Mouse (Mus musculus) 3134 (cell line): ENCODE results near the gene Plac1.

Experiments used
- DNase-seq: peaks from one replicate; pipeline ENCODE4 v3.0.0-alpha.2; 2011; ENCODE audit warnings: low spot score; ENCODE audit not compliant: insufficient read length; ENCODE audit errors: extremely low read depth

Plac1 gene

DNA sequence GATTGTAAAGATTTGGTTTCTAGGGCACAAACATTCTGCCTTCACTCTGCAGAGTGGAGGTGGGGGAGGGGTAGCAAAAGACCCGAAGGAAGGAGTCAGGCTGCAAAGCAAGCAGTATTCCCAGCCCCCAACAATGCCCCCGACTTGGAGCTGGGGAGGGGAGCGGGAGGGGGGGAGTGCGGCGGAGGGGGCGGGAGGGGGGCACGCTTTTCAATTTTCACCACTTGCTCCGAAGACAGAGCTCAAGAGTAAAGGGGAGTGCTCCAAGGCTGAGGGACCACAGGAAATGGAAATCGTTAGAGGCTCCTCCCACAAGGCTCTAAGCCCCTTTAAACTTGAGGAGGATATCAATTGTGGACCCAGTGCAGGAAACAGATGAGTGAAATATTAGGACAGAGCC, 189.6 kb downstream of the Plac1 start:
- no peak for DNase-seq

DNA sequence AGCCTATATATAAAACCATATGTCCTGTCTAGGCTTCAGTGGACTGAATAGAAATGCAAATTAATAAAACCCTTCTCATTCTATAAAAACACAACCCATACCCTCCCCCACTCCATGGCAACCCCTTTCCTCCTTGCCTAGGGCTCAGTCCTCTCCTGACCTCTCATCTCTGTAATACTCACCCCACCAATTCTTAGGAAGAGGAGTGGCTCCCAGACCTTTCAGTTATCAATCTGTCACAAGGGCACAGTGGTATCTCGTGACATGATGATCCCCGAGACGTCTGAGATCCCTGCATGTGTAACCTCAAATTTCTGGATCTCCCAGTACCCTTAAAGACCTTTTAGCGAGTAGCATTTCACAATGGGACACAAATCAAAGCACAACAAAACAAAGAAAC, 190.7 kb downstream of the Plac1 start:
- DNase-seq = no peak

DNA sequence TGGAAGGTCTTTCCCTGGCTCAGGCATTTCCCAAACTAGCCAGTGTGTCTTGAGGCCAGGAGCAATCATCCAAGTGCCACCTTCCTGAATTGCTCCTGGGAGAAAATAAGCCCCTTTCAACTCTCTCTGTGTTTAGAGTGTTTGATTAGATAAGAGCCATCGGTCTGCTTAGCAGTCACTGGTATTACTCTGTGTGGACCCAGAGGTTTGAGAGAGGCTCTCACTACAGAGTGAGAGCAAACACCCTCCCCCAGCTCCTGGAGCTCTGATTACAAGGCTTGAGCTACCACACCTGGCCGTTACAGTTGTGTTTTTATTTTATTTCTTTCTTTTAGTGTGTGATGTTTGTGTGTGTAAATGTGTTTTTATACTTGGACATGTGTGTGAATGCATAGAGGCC, 193.0 kb downstream of the Plac1 start:
- DNase-seq = no peak

DNA sequence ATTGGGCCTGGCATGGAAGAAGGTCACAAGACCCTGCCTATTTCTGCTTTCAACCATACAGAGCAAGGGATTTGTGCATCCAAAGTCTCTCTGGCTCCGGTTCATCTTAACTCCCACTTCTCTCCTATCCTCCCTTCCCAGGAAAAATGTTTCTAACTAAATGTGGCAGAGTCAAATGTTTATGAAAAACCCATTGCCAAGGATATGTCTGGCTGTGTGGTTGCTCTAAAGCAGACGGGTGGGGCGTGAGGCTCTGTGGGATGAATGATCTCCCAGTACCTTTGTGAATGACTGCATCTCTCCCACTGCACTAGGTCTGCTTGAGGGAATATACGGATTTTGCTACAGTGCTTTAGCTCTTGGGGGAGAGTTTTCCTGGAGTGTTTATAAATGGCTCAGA, 193.9 kb downstream of the Plac1 start:
- DNase-seq = no peak

DNA sequence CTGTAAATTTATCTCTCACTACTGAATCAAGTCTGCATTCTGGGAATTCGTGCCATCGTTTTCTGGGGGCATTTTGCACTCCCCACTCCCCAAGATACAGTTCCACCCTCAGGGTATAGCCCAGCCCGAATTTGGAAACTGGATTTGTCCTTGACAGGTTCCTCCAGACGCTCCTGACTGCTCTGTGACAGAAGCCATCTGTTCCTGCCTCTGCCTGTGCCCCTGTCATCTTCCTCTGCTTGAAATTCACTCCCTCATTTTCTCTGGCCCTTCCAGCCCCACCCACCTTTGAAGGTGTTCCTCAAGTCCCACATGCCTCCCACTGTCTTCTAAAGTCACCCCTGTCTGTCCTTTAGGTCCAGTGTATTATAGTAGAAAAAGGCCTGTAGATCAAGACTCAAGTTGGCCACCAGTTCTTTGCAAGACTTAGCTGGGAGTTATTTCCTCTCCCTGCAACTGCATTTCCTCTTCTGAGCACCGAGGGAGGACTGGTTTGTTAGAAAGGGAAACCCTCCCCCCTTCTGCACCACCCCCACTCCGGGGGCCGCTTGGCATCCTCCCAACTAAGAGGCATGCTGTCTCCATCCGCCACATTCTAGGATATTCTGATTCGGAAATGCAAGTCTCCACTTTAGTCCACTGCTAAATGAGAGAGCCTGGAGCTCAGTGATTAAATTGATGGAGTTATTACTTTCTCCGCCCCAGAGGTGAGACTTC, 194.6 kb downstream of the Plac1 start:
- DNase-seq = no peak

DNA sequence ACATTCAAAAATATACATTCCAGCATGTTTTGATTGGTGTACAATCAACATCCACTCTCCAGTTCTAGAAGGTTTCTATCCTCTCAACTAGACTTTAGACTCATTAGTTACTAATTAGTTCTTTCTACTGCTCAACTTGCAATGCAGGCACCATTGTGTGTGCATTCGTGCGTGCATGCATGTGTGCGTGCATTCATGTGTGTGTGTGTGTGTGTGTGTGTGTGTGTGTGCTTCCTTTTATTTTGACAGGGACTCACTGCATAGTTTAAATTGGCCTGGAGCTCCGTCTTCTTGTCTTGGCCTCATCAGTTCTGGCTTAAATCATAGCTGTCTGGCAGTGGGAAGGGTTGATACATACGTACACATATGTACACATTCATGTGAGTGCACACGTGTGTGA, 198.9 kb downstream of the Plac1 start:
- no peak for DNase-seq

DNA sequence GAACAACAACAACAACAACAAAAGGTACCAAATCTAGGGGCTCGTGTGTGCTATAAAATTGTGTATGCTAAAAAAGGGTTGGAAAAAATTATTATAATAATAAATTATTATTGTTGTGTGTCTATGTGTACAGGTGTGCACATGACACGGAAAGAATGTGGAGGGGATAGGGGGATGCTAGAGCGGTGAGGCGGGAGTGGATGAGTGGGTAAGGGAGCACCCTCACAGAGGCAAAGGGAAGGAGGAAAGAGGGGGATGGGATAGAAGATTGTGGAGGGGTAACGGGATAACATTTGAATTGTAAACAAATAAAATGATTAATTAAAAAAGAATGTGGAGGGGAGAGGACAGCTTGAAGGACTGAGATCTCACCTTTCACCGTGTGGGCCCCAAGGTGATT, 199.8 kb downstream of the Plac1 start:
- DNase-seq = no peak

DNA sequence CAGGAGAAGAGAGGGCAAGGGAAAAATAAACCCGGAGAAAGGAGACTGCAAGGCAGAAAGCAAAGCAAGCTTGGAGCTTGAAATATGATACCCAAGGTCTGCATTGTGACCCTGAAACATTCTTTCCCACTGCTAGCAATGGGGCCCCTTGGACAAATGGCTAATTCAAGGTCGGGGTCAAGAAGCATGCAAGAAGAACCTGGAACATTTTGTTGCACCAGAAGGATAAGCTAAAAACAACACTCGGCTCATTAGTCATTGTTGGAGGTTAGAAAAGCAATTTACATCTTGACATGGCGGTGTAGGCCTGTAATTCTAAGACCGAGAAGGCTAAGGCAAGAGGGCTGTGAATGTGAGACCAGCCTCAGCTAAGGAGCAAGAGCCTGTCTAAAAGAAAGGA, 200.3 kb downstream of the Plac1 start:
- DNase-seq = no peak

DNA sequence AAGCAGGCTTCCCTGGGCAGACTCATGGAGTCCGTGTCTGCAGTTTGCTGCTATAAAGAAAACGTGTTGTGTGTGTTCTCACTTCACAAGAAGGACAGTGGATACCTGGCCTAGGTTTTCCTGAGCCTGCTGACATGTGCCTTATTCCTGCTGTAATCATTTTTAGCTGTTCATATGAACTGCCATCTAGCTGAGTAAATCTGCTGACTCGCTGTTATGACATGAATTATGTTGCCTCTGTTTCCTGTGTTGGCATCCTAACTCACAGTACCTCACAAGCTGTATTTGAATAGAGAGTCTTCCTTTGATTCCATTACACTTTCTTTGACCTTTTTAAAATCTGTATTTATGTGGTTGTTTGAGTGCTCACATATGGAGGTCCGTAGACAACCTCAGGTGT, 201.7 kb downstream of the Plac1 start:
- no peak for DNase-seq

DNA sequence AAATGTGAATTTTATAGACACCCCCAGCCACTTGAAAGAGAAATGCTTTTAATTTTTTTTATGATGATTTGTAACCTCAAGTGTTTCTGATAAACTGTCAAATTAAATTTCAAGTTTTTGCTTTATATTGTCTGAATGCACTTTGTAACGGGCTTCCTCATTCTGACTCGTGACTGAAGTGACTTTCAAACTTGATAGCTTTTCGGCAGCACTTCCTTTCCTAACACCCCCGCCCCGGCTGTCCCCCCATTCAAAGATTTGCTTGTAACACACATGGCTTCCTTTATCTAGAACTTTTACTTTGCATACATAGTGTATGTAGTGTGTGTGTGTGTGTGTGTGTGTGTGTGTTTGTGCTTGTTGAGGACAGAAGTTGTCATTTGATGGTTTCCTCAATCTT, 210.4 kb downstream of the Plac1 start:
- DNase-seq = no peak

DNA sequence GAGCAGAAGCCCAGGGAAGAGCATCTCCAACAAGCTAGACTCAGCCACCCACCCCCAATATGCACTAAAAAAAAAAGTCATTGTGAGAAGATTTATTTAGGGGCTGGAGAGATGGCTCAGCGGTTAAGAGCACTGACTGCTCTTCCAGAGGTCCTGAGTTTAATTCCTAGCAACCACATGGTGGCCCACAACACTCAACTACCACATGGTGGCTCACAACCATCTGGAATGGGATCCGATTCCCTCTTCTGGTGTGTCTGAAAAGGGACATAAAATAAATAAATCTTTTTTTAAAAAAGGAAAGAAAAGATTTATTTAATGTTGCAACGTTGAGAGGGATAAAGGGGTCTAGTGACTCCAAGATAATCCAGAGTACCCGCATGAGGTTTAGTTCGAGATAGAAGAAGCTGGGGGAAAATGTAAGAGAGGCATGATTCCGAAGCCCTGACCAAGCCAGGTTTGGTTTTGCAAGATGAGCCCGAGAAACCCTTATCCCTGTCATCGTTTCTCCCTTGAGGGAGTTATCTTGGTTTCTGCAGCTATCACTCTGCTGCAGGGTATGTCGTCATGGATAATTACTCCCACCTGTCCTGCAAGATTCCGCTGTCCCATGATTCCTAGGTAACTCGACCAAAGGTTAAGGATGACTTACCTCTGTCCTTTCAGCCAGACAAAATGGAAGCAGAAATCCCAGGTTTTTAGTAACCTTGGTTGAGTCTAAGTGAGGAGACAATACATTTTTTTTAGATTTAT, 214.3 kb downstream of the Plac1 start:
- no peak for DNase-seq

DNA sequence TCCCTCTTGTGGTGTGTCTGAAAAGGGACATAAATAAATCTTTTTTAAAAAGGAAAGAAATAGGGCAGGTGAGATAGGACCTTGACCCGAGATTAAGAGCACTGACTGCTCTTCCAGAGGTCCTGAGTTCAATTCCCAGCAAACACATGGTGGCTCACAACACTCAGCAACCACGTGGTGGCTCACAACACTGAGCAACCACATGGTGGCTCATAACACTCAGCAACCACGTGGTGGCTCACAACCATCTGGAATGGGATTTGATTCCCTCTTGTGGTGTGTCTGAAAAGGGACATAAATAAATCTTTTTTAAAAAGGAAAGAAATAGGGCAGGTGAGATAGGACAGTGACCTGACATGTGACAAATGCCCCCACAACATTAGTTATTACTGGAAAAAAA, 215.6 kb downstream of the Plac1 start:
- peak; percentile 34 for DNase-seq

DNA sequence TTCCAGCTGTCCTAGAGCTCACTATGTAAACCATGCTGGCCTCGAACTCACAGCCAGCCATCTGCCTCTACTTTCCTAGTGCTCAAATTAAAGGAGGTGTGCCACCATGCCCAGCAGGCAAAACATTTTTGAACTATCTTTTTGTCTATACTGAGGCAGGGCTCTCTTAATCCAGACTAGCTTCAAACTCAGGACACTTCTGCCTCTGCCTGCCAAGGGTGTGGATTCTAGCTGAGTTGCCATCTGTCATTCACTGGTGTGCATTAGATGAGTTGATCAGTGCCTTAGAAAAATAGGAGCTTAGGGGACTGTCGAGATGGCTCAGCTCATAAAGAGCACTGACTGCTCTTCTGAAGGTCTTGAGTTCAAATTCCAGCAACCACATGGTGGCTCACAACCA, 216.9 kb downstream of the Plac1 start:
- DNase-seq = no peak
